Mouse (Mus musculus): ENCODE measurements at regions not wholly inside any gene's neighbourhood (a gene's known extent, or its start where the extent isn't known, plus 50 kb on each side); places are given as distances from the start of the nearest gene placed in this dataset.

DNA sequence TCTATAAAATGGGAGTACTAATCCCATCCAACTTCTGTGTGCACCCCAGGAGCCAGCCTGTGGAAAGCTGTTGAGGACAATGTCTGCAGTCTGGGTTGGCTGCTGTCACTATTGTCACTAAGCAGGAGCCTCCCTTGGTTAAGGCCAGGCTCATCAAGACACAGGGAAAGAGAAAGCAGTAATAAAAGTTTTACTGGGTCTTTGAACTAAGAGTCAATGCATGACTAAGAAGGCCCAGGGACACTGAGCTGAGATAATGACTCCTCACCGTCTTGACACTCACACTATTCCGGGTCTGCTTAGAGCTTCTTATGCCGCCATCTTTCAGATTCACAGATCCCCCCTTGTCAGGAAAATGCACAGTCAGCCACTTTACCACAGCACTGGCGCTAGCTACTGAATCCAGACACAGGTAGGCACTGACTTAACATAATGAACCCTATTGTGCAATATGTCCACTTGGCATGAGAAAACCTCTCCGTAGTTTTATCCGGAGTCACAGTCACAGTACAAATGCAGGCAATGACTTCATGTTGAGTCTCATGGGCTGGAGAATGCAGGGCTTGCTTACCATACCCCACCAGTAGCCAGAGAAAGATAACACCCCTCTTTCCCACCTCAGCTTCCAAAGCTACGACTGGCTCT lies 66.2 kb upstream of the Synm start:
- Histone ChIP-seq H3K27me3 (ENCODE audit: control insufficient read depth, insufficient read depth, low read length) (no peaks in the 10 kb centered on the region), H3K9me3 (replicated peaks; ENCODE audit: control insufficient read depth, low read length) (no peaks in the 10 kb centered on the region), H3K27ac (ENCODE audit: low read length) (no peak overlapping the region), H3K4me2 (ENCODE audit: low read depth, low read length) (no peak overlapping the region), H3K36me3 (ENCODE audit: control insufficient read depth, insufficient read depth, low read length) (no peaks in the 10 kb centered on the region), H3K4me3 (replicated peaks; ENCODE audit: low read length) (no peak overlapping the region), H3K4me1 (ENCODE audit: control insufficient read depth, insufficient read depth, low read length) (no peaks in the 10 kb centered on the region), H3K9ac (ENCODE audit: low read length) (no peak overlapping the region)
- no peak for ATAC-seq (ENCODE audit: insufficient read depth, low FRiP score)
- 77% methylated on average over 7 of the region's 7 CpGs for WGBS

DNA sequence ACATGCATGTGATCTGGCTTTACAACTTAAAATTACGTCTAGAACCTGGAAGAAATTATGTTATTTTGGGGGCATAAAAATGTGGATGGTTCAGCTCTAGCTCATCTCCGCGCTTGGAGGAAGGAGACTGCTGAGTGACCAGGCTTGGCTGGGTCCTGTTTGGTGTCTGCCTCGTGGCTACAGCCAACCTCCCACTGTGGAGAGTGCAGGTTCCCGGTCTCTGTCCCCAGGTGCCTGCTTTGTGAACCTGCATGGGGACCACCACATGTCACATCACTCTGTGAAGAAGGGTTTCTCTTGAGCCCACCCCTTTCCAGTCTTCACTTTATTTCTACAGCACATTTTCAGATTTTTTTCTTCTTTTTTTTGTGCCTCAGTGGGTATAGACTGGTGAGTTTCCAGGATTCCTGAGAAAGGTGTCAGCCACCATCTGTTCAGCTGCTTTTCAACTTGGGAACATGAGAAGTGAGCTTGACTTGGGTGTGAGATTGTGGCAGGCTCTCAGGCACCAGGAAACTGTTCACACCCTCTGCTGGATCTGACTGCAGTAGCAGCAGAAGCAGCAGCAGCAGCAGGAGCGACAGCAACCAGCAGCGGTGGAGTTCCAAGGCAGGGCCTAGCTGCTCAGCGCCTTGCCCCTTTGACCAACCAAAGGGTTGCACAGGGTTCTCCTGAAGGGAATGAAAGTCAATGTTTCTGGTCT lies 64.6 kb upstream of the Synm start:
- no peak for ATAC-seq (ENCODE audit: insufficient read depth, low FRiP score)
- no peak overlapping the region for H3K27ac ChIP-seq (ENCODE audit: low read length)
- no peaks in the 10 kb centered on the region for H3K27me3 ChIP-seq (ENCODE audit: control insufficient read depth, insufficient read depth, low read length)
- H3K9ac ChIP-seq (ENCODE audit: low read length): no peak overlapping the region
- WGBS: 49% methylated on average over 8 of the region's 8 CpGs
- no peaks in the 10 kb centered on the region for H3K4me1 ChIP-seq (ENCODE audit: control insufficient read depth, insufficient read depth, low read length)
- H3K4me2 ChIP-seq (ENCODE audit: low read depth, low read length): no peak overlapping the region
- no peaks in the 10 kb centered on the region for H3K36me3 ChIP-seq (ENCODE audit: control insufficient read depth, insufficient read depth, low read length)
- H3K9me3 ChIP-seq (replicated peaks; ENCODE audit: control insufficient read depth, low read length): no peaks in the 10 kb centered on the region
- no peak overlapping the region for H3K4me3 ChIP-seq (replicated peaks; ENCODE audit: low read length)

DNA sequence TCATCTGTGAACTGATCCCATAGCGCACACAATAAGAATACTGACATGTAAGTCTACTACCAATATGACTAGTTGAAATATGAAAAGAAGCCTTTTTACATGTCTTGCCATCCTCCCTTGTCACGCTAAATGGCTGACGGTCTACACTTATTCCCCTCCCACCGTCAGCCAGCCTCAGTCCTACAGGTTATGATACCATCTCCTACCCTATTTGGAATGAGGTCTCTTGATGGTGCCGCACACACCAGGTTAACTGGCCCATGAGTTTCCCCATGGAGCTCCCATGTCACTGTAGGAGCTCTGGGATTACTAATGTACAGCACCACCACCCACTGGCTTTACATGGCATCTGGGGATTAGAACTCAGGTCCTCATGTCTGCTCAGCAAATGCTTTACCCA lies 60.0 kb upstream of the Synm start:
- H3K36me3 ChIP-seq (ENCODE audit: control insufficient read depth, insufficient read depth, low read length): no peaks in the 10 kb centered on the region
- no peak for ATAC-seq (ENCODE audit: insufficient read depth, low FRiP score)
- WGBS: 91% methylated on average over 5 of the region's 5 CpGs
- H3K9me3 ChIP-seq (replicated peaks; ENCODE audit: control insufficient read depth, low read length): no peaks in the 10 kb centered on the region
- no peaks in the 10 kb centered on the region for H3K4me1 ChIP-seq (ENCODE audit: control insufficient read depth, insufficient read depth, low read length)
- no peaks in the 10 kb centered on the region for H3K27me3 ChIP-seq (ENCODE audit: control insufficient read depth, insufficient read depth, low read length)
- H3K27ac ChIP-seq (ENCODE audit: low read length): no peak overlapping the region
- no peak overlapping the region for H3K9ac ChIP-seq (ENCODE audit: low read length)
- H3K4me2 ChIP-seq (ENCODE audit: low read depth, low read length): no peak overlapping the region
- no peak overlapping the region for H3K4me3 ChIP-seq (replicated peaks; ENCODE audit: low read length)

DNA sequence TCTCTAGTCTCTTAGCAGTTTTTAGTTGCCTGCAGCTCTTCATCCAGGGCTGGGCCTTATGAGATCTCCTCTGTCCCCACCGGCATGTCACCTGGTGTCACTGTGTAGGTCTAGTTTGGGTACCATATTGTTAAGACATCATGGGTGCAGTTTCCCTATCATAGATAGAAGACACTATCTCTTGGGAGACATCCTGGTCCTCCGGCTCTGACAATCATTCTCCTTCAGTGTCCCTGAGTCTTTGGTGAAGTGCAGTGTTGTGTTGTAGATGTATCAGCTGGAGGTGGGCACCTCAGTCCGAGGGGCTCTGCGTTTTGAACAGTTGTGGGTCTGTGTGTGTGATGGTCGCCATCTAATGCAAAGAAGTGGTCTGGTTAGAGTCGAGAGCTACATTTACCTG lies 58.0 kb upstream of the Synm start:
- H3K9me3 ChIP-seq (replicated peaks; ENCODE audit: control insufficient read depth, low read length): no peaks in the 10 kb centered on the region
- no peak overlapping the region for H3K4me2 ChIP-seq (ENCODE audit: low read depth, low read length)
- no peaks in the 10 kb centered on the region for H3K4me1 ChIP-seq (ENCODE audit: control insufficient read depth, insufficient read depth, low read length)
- ATAC-seq (ENCODE audit: insufficient read depth, low FRiP score): no peak
- 94% methylated on average over 6 of the region's 6 CpGs for WGBS
- no peak overlapping the region for H3K9ac ChIP-seq (ENCODE audit: low read length)
- H3K36me3 ChIP-seq (ENCODE audit: control insufficient read depth, insufficient read depth, low read length): no peaks in the 10 kb centered on the region
- H3K27ac ChIP-seq (ENCODE audit: low read length): no peak overlapping the region
- no peak overlapping the region for H3K4me3 ChIP-seq (replicated peaks; ENCODE audit: low read length)
- no peaks in the 10 kb centered on the region for H3K27me3 ChIP-seq (ENCODE audit: control insufficient read depth, insufficient read depth, low read length)

DNA sequence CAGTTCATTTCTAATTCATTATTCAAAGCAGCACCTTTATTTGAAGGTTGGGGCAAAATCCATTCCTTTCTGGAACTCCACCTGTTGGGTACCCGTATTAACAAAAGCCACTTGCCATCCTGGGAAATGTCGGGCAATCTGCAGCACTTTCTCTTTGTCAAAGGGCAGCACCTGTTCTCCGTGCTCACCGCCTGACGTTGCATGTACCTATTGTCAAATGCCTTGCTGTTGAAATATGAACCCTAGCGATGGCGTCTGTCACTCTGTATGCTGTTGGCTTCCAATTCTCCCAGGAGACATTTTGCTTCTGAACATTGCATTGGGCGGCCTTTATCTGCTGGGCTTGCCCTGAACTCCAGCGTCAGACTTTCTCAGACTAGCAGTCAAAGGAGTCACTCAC lies 55.3 kb upstream of the Synm start:
- no peaks in the 10 kb centered on the region for H3K27me3 ChIP-seq (ENCODE audit: control insufficient read depth, insufficient read depth, low read length)
- no peak for ATAC-seq (ENCODE audit: insufficient read depth, low FRiP score)

More for the DNA sequence above, 55.3 kb upstream of the Synm start:
- H3K4me1 ChIP-seq (ENCODE audit: control insufficient read depth, insufficient read depth, low read length): no peaks in the 10 kb centered on the region
- 62% methylated on average over 9 of the region's 9 CpGs for WGBS
- no peak overlapping the region for H3K4me3 ChIP-seq (replicated peaks; ENCODE audit: low read length)
- no peak overlapping the region for H3K4me2 ChIP-seq (ENCODE audit: low read depth, low read length)
- no peaks in the 10 kb centered on the region for H3K9me3 ChIP-seq (replicated peaks; ENCODE audit: control insufficient read depth, low read length)
- no peak overlapping the region for H3K9ac ChIP-seq (ENCODE audit: low read length)
- no peaks in the 10 kb centered on the region for H3K36me3 ChIP-seq (ENCODE audit: control insufficient read depth, insufficient read depth, low read length)
- H3K27ac ChIP-seq (ENCODE audit: low read length): no peak overlapping the region

Data from stomach, embryonic 16.5 days (tissue).